Mouse (Mus musculus): ENCODE results near the gene Sfxn5. TPM values are rescaled to one million over a fixed set of nuclear protein-coding genes. Genes with fewer than 3 reads are reported as not detected.

Gene Sfxn5
- polyA plus RNA-seq, 1 experiment from 2014 or later, result 5.6 TPM

- WGBS (ENCODE audit: insufficient replicate concordance), result 47% methylated on average over 15 of the region's 15 CpGs
- H3K4me1 ChIP-seq (ENCODE audit: control insufficient read depth, insufficient read depth, low read length), result peaks cover 5% of the 10 kb centered on the region; the same call in 1 of the 2 replicates
- H3K36me3 ChIP-seq (ENCODE audit: control insufficient read depth, insufficient read depth, low read length), result no peaks in the 10 kb centered on the region
- peaks cover 42% of the 10 kb centered on the region for H3K27me3 ChIP-seq (ENCODE audit: control insufficient read depth, insufficient read depth, low read length)
- no peaks in the 10 kb centered on the region for H3K9me3 ChIP-seq (replicated peaks; ENCODE audit: control insufficient read depth, low read length)
- no peak overlapping the region for H3K4me3 ChIP-seq (ENCODE audit: low read depth, low read length)
- no peak for ATAC-seq (replicated peaks; ENCODE audit: insufficient number of reproducible peaks, low FRiP score, low TSS enrichment)
- H3K9ac ChIP-seq (ENCODE audit: low read depth, low read length), result no peak overlapping the region
- H3K4me2 ChIP-seq, result no peak overlapping the region
- no peak overlapping the region for H3K27ac ChIP-seq (ENCODE audit: low read depth, low read length)
Measured at GRCm38 (mm10) chr6:85206939-85207285, 126.3 kb downstream of the Sfxn5 start.

GRCm38 (mm10) chr6:85206182-85206938, 126.9 kb downstream of the Sfxn5 start:
- Histone ChIP-seq H3K4me3 (ENCODE audit: low read depth, low read length) (no peak overlapping the region), H3K27me3 (ENCODE audit: control insufficient read depth, insufficient read depth, low read length) (peaks cover 42% of the 10 kb centered on the region), H3K9ac (ENCODE audit: low read depth, low read length) (no peak overlapping the region), H3K4me2 (no peak overlapping the region), H3K9me3 (replicated peaks; ENCODE audit: control insufficient read depth, low read length) (no peaks in the 10 kb centered on the region), H3K27ac (ENCODE audit: low read depth, low read length) (no peak overlapping the region), H3K4me1 (ENCODE audit: control insufficient read depth, insufficient read depth, low read length) (peaks cover 5% of the 10 kb centered on the region; the same call in 1 of the 2 replicates), H3K36me3 (ENCODE audit: control insufficient read depth, insufficient read depth, low read length) (no peaks in the 10 kb centered on the region)
- WGBS (ENCODE audit: insufficient replicate concordance), result 29% methylated on average over 16 of the region's 16 CpGs
- no peak for ATAC-seq (replicated peaks; ENCODE audit: insufficient number of reproducible peaks, low FRiP score, low TSS enrichment)

- Histone ChIP-seq H3K9me3 (replicated peaks; ENCODE audit: control insufficient read depth, low read length) (no peaks in the 10 kb centered on the region), H3K4me3 (ENCODE audit: low read depth, low read length) (no peak overlapping the region), H3K36me3 (ENCODE audit: control insufficient read depth, insufficient read depth, low read length) (no peaks in the 10 kb centered on the region), H3K27ac (ENCODE audit: low read depth, low read length) (no peak overlapping the region), H3K4me2 (no peak overlapping the region), H3K9ac (ENCODE audit: low read depth, low read length) (no peak overlapping the region), H3K27me3 (ENCODE audit: control insufficient read depth, insufficient read depth, low read length) (peaks cover 45% of the 10 kb centered on the region), H3K4me1 (ENCODE audit: control insufficient read depth, insufficient read depth, low read length) (no peaks in the 10 kb centered on the region; the same call in 1 of the 2 replicates)
- 49% methylated on average over 2 of the region's 2 CpGs for WGBS (ENCODE audit: insufficient replicate concordance)
- no peak for ATAC-seq (replicated peaks; ENCODE audit: insufficient number of reproducible peaks, low FRiP score, low TSS enrichment)
Measured at GRCm38 (mm10) chr6:85197951-85198350, 135.3 kb downstream of the Sfxn5 start.

DNA sequence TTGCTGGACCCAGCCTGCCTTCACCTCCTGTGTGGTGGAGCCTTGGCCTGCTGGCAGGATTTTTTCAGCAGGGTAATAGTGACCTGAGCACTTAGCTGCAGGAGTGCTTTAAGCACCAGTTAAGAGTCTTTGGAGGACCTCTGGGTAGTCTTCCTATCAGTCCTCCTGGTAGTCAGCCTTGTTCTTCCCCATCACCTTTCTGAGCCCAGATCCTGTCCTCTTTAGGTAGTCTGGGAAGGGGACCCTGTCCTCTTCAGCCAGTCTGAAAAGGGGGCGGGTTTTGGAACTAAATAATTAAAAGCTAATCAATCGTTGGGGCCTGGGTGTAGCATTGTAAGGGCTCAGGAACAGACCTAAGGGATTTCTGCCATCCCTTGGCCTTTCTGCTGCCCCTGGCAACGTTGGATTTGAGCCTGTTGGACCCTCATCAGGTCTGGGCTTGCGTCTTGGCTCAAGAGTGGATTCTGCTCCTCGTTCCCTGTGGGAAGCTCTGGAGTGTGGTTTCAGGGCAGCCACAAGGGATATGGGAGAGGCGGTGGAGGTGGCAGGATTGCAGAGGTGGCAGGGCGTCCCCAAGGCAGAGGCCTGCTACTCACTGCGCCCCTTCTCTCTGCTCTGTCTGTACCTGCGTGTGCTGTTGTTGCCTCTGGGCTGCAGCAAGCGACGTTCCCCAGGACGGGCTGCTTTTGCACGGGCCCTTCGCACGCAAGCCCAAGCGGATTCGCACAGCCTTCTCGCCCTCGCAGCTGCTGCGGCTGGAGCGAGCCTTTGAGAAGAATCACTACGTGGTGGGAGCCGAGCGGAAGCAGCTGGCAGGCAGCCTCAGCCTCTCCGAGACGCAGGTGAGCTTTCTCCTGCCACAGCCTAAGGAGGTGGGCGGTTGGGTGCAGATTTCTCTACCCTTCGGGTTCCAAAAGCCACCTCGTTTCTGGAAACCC, 139.6 kb downstream of the Sfxn5 start:
- Histone ChIP-seq H3K9me3 (replicated peaks; ENCODE audit: control insufficient read depth, low read length) (no peaks in the 10 kb centered on the region), H3K9ac (ENCODE audit: low read depth, low read length) (no peak overlapping the region), H3K36me3 (ENCODE audit: control insufficient read depth, insufficient read depth, low read length) (no peaks in the 10 kb centered on the region), H3K27me3 (ENCODE audit: control insufficient read depth, insufficient read depth, low read length) (peaks cover 79% of the 10 kb centered on the region), H3K27ac (ENCODE audit: low read depth, low read length) (no peak overlapping the region), H3K4me3 (ENCODE audit: low read depth, low read length) (no peak overlapping the region), H3K4me1 (ENCODE audit: control insufficient read depth, insufficient read depth, low read length) (no peaks in the 10 kb centered on the region; the same call in 1 of the 2 replicates), H3K4me2 (peak overlapping the region; percentile 35; the same call in 1 of the 2 replicates)
- no peak for ATAC-seq (replicated peaks; ENCODE audit: insufficient number of reproducible peaks, low FRiP score, low TSS enrichment)
- WGBS (ENCODE audit: insufficient replicate concordance), result 5% methylated on average over 28 of the region's 29 CpGs

- no peak overlapping the region for H3K27ac ChIP-seq (ENCODE audit: low read depth, low read length)
- H3K4me2 ChIP-seq, result no peak overlapping the region
- no peak for ATAC-seq (replicated peaks; ENCODE audit: insufficient number of reproducible peaks, low FRiP score, low TSS enrichment)
- 17% methylated on average over 9 of the region's 9 CpGs for WGBS (ENCODE audit: insufficient replicate concordance)
- no peaks in the 10 kb centered on the region for H3K9me3 ChIP-seq (replicated peaks; ENCODE audit: control insufficient read depth, low read length)
- peaks cover 7% of the 10 kb centered on the region for H3K4me1 ChIP-seq (ENCODE audit: control insufficient read depth, insufficient read depth, low read length)
- H3K36me3 ChIP-seq (ENCODE audit: control insufficient read depth, insufficient read depth, low read length), result no peaks in the 10 kb centered on the region
- H3K4me3 ChIP-seq (ENCODE audit: low read depth, low read length), result no peak overlapping the region
- H3K9ac ChIP-seq (ENCODE audit: low read depth, low read length), result no peak overlapping the region
- H3K27me3 ChIP-seq (ENCODE audit: control insufficient read depth, insufficient read depth, low read length), result peaks cover 91% of the 10 kb centered on the region
Measured at GRCm38 (mm10) chr6:85191751-85192440, 141.3 kb downstream of the Sfxn5 start.

- no peak for ATAC-seq (replicated peaks; ENCODE audit: insufficient number of reproducible peaks, low FRiP score, low TSS enrichment)
- 2% methylated on average over 13 of the region's 13 CpGs for WGBS (ENCODE audit: insufficient replicate concordance)
- H3K36me3 ChIP-seq (ENCODE audit: control insufficient read depth, insufficient read depth, low read length), result no peaks in the 10 kb centered on the region
- H3K4me2 ChIP-seq, result peak overlapping the region; percentile 71
- H3K27me3 ChIP-seq (ENCODE audit: control insufficient read depth, insufficient read depth, low read length), result peaks cover 92% of the 10 kb centered on the region
- no peaks in the 10 kb centered on the region for H3K9me3 ChIP-seq (replicated peaks; ENCODE audit: control insufficient read depth, low read length)
- H3K9ac ChIP-seq (ENCODE audit: low read depth, low read length), result no peak overlapping the region
- no peak overlapping the region for H3K27ac ChIP-seq (ENCODE audit: low read depth, low read length)
- peaks cover 12% of the 10 kb centered on the region for H3K4me1 ChIP-seq (ENCODE audit: control insufficient read depth, insufficient read depth, low read length)
- peak overlapping the region; percentile 41 for H3K4me3 ChIP-seq (ENCODE audit: low read depth, low read length)
Measured at GRCm38 (mm10) chr6:85190671-85191070, 142.6 kb downstream of the Sfxn5 start.

- Histone ChIP-seq H3K36me3 (ENCODE audit: control insufficient read depth, insufficient read depth, low read length) (no peaks in the 10 kb centered on the region), H3K4me1 (ENCODE audit: control insufficient read depth, insufficient read depth, low read length) (peaks cover 12% of the 10 kb centered on the region), H3K9me3 (replicated peaks; ENCODE audit: control insufficient read depth, low read length) (no peaks in the 10 kb centered on the region), H3K4me2 (peak overlapping the region; percentile 71), H3K27me3 (ENCODE audit: control insufficient read depth, insufficient read depth, low read length) (peaks cover 94% of the 10 kb centered on the region), H3K27ac (ENCODE audit: low read depth, low read length) (no peak overlapping the region), H3K4me3 (ENCODE audit: low read depth, low read length) (peak overlapping the region; percentile 41), H3K9ac (ENCODE audit: low read depth, low read length) (no peak overlapping the region)
- ATAC-seq (replicated peaks; ENCODE audit: insufficient number of reproducible peaks, low FRiP score, low TSS enrichment), result no peak
- under 1% methylated on average over 52 of the region's 52 CpGs for WGBS (ENCODE audit: insufficient replicate concordance)
Measured at GRCm38 (mm10) chr6:85189911-85190591, 143.2 kb downstream of the Sfxn5 start.

DNA sequence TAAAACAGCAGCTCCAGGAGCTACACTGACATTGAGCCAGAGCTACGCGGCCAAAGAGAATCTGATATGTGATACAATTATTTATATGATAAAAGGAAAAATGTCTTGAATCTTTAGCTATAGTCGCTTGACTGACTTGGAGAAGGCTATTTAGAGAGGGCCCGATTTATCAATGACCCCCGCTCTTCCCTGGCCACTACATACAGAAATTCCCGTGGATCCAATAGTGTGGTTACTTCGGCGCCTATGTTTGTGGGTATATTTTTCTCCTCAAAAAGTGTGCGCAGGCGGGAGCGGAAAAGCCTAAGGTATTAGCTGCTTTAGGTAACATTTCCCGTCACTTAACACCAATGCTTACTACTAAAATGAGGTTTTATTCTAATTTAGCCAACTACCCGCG, 143.9 kb downstream of the Sfxn5 start:
- WGBS (ENCODE audit: insufficient replicate concordance), result 7% methylated on average over 14 of the region's 14 CpGs
- Histone ChIP-seq H3K4me3 (ENCODE audit: low read depth, low read length) (no peak overlapping the region), H3K4me2 (no peak overlapping the region)

More for the DNA sequence above, 143.9 kb downstream of the Sfxn5 start:
- H3K36me3 ChIP-seq (ENCODE audit: control insufficient read depth, insufficient read depth, low read length), result no peaks in the 10 kb centered on the region
- no peaks in the 10 kb centered on the region for H3K9me3 ChIP-seq (replicated peaks; ENCODE audit: control insufficient read depth, low read length)
- peaks cover 92% of the 10 kb centered on the region for H3K27me3 ChIP-seq (ENCODE audit: control insufficient read depth, insufficient read depth, low read length)
- H3K27ac ChIP-seq (ENCODE audit: low read depth, low read length), result no peak overlapping the region
- no peak for ATAC-seq (replicated peaks; ENCODE audit: insufficient number of reproducible peaks, low FRiP score, low TSS enrichment)
- no peak overlapping the region for H3K9ac ChIP-seq (ENCODE audit: low read depth, low read length)
- H3K4me1 ChIP-seq (ENCODE audit: control insufficient read depth, insufficient read depth, low read length), result peaks cover 12% of the 10 kb centered on the region

All from heart, embryonic 11.5 days (tissue).